Mouse (Mus musculus): ENCODE data around the gene Snx5.

- no peak for TF ChIP-seq CTCF (IDR thresholded peaks at IDR 0.05)
- no peak for TF ChIP-seq EP300 (IDR thresholded peaks at IDR 0.05)
These were observed 10.7 kb upstream of the Snx5 start for GRCm38 (mm10) chr2:144281417-144281816.

Data from lung, postnatal 0 days (tissue).